Mouse (Mus musculus) heart, embryonic 14.5 days (tissue): ENCODE data around the gene Tiam1. TPM values are rescaled to one million over a fixed set of nuclear protein-coding genes. Genes with fewer than 3 reads are reported as not detected.

Experiments
- ATAC-seq: fragments of 200-750 bp; cut with Nextera tagmentation; 2 replicates; pipeline ENCODE4 v1.8.0; 2017; ENCODE audit warnings: low read depth, moderate TSS enrichment; ENCODE audit not compliant: insufficient number of reproducible peaks, insufficient read depth, low FRiP score
- H3K27ac ChIP-seq, 2 experiments: fragments of 200-500 bp in 1 of 2; fragments of 300-500 bp in 1 of 2; sonication (generic) in 1 of 2; replicated peaks in 1 of 2; 2 replicates each; pipeline ENCODE4 v1.5.1; 2012 to 2014; ENCODE audit warnings: low read depth in 2 of 2, low read length in 2 of 2, control low read depth in 1 of 2, mild to moderate bottlenecking in 1 of 2, mixed read lengths in 1 of 2; ENCODE audit not compliant: control insufficient read depth in 1 of 2, insufficient read depth in 1 of 2
- H3K27me3 ChIP-seq: fragments of 300-500 bp; sonication (generic); 2 replicates; pipeline ENCODE4 v1.6.1; 2014; ENCODE audit warnings: mild to moderate bottlenecking, low read length, control low read depth; ENCODE audit not compliant: control insufficient read depth, insufficient read depth
- H3K36me3 ChIP-seq: fragments of 300-500 bp; sonication (generic); 2 replicates; pipeline ENCODE4 v1.6.1; 2014; ENCODE audit warnings: mild to moderate bottlenecking, control low read depth, low read length, mixed read lengths; ENCODE audit not compliant: control insufficient read depth, insufficient read depth
- H3K4me1 ChIP-seq, 2 experiments: fragments of 200-500 bp in 1 of 2; fragments of 300-500 bp in 1 of 2; sonication (generic) in 1 of 2; 2 replicates each; pipeline ENCODE4 v1.6.1; 2012 to 2014; ENCODE audit warnings: low read length in 2 of 2, control low read depth in 1 of 2, mixed read lengths in 1 of 2; ENCODE audit not compliant: control insufficient read depth in 2 of 2, insufficient read depth in 2 of 2
- H3K4me2 ChIP-seq: fragments of 300-500 bp; sonication (generic); 2 replicates; pipeline ENCODE4 v1.6.1; 2014; ENCODE audit warnings: mild to moderate bottlenecking, low read length
- H3K4me3 ChIP-seq, 2 experiments: fragments of 200-500 bp in 1 of 2; fragments of 300-500 bp in 1 of 2; sonication (generic) in 1 of 2; 2 replicates each; pipeline ENCODE4 v1.5.1; 2012 to 2014; ENCODE audit warnings: low read length in 2 of 2, mild to moderate bottlenecking in 2 of 2, control low read depth in 1 of 2, low read depth in 1 of 2, moderate library complexity in 1 of 2; ENCODE audit not compliant: control insufficient read depth in 1 of 2, insufficient read depth in 1 of 2
- H3K9ac ChIP-seq: fragments of 300-500 bp; sonication (generic); 2 replicates; pipeline ENCODE4 v1.6.1; 2014; ENCODE audit warnings: mild to moderate bottlenecking, low read length
- H3K9me3 ChIP-seq: fragments of 300-500 bp; sonication (generic); 2 replicates; pipeline ENCODE4 v1.6.1; 2016; ENCODE audit warnings: low read length, control low read depth; ENCODE audit not compliant: control insufficient read depth
- WGBS: fragments of 180-500 bp; shearing (Covaris S2); extraction: QIAGEN DNeasy Blood & Tissue Kit; methylation state at CpG from one replicate; pipeline ENCODE4 v1.1.7; 2014; 5-methylcytosine and 5-hydroxymethylcytosine counted together
- polyA plus RNA-seq: library from polyadenylated mRNA; unstranded; fragments of >200 nt; fragmentation: Nextera tagmentation; extraction: Ambion mirVana; gene quantifications from 2 replicates; pipeline ENCODE4 v1.2.1, GENCODE M21; 2014

Tiam1 gene
- 12.0 and 12.6 TPM in 2 replicates for polyA plus RNA-seq

GRCm38 (mm10) chr16:90143760-90144516 lies at the start of gene Tiam1:
Tiam1 (minus strand) TSS chr16:90143769.
- H3K36me3 ChIP-seq: no peaks in the 10 kb centered on the region
- H3K9ac ChIP-seq: peak within 1 kb of the TSS; percentile 71
- no peaks in the 10 kb centered on the region for H3K27me3 ChIP-seq
- peak within 1 kb of the TSS; percentile 60 to 75 for H3K4me3 ChIP-seq
- WGBS: under 1% methylated on average over 64 of the region's 64 CpGs
- H3K9me3 ChIP-seq: no peaks in the 10 kb centered on the region
- H3K4me2 ChIP-seq: peak within 1 kb of the TSS; percentile 99
- ATAC-seq: peak; percentile 98
- peak within 1 kb of the TSS; percentile 63 to 68 for H3K27ac ChIP-seq
- peaks cover 7 to 15% of the 10 kb centered on the region in 2 experiments; a peak in 3 of 4 replicates for H3K4me1 ChIP-seq

DNA sequence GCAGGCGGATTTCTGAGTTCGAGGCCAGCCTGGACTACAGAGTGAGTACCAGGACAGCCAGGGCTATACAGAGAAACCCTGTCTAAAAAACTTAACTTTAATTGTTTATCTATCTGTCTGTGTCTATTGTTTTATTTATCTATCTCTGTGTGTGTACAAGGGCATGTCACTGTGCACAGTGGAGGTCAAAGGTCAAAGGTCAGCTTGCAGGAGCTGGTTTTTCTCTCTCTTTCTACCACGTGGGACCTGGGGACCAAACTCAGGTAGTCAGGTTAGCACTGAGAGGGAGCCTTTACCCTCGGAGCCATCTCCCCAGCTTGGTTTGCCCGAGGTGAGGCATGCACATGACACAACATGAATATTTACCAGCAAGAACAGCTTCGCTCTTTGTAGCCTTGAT lies 47.7 kb upstream of the Tiam1 start:
- Histone ChIP-seq H3K9ac (no peak overlapping the region), H3K4me1 (0 out of 4 replicates have a peak, but pooled peaks cover 0 to 2% of the 10 kb centered on the region in 2 experiments), H3K9me3 (no peaks in the 10 kb centered on the region), H3K27me3 (no peaks in the 10 kb centered on the region), H3K36me3 (no peaks in the 10 kb centered on the region), H3K4me2 (no peak overlapping the region), H3K4me3 (no peak overlapping the region), H3K27ac (no peak overlapping the region)
- ATAC-seq: no peak
- WGBS: 75% methylated on average over 6 of the region's 6 CpGs

GRCm38 (mm10) chr16:90187453-90187852 lies 43.9 kb upstream of the Tiam1 start:
- Histone ChIP-seq H3K4me1 (0 out of 4 replicates have a peak, but pooled peaks cover 0 to 2% of the 10 kb centered on the region in 2 experiments), H3K27me3 (no peaks in the 10 kb centered on the region), H3K27ac (no peak overlapping the region), H3K9me3 (no peaks in the 10 kb centered on the region), H3K4me3 (no peak overlapping the region), H3K9ac (no peak overlapping the region), H3K36me3 (no peaks in the 10 kb centered on the region), H3K4me2 (no peak overlapping the region)
- 28% methylated on average over 13 of the region's 13 CpGs for WGBS
- peak; percentile 49; the same call in 1 of the 2 replicates for ATAC-seq

GRCm38 (mm10) chr16:90185928-90186588 lies 42.5 kb upstream of the Tiam1 start:
- no peak for ATAC-seq

DNA sequence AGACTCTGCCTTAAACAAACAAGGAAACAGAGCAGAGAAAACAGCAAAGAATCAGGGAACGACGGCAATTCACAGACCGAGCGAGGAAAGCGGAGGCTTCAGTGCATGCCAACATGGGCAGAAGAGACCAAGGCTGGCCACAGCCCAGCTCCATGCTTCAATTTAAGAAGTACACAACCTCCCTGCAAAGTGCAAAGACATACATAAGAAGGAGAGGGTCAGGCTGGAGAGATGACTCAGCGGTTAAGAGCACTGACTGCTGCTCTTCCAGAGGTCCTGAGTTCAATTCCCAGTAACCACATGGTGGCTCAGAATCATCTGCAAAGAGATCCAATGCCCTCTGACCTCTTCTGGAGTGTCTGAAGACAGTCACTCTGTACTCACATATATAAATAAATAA lies 40.6 kb upstream of the Tiam1 start:
- H3K36me3 ChIP-seq: no peaks in the 10 kb centered on the region
- H3K9me3 ChIP-seq: no peaks in the 10 kb centered on the region
- no peak overlapping the region for H3K4me2 ChIP-seq
- ATAC-seq: no peak
- H3K4me1 ChIP-seq: 0 out of 4 replicates have a peak, but pooled peaks cover 0 to 2% of the 10 kb centered on the region in 2 experiments
- H3K4me3 ChIP-seq: no peak overlapping the region
- WGBS: 86% methylated on average over 6 of the region's 6 CpGs
- H3K27ac ChIP-seq: no peak overlapping the region
- no peak overlapping the region for H3K9ac ChIP-seq
- H3K27me3 ChIP-seq: no peaks in the 10 kb centered on the region

More at GRCm38 (mm10) chr16:90185928-90186588, 42.5 kb upstream of the Tiam1 start:
- Histone ChIP-seq H3K9ac (no peak overlapping the region), H3K27me3 (no peaks in the 10 kb centered on the region), H3K4me3 (no peak overlapping the region), H3K27ac (no peak overlapping the region), H3K36me3 (no peaks in the 10 kb centered on the region), H3K9me3 (no peaks in the 10 kb centered on the region), H3K4me2 (no peak overlapping the region), H3K4me1 (0 out of 4 replicates have a peak, but pooled peaks cover 0 to 2% of the 10 kb centered on the region in 2 experiments)
- 43% methylated on average over 8 of the region's 8 CpGs for WGBS

GRCm38 (mm10) chr16:90181673-90182072 lies 38.1 kb upstream of the Tiam1 start:
- H3K9ac ChIP-seq: no peak overlapping the region
- H3K4me2 ChIP-seq: no peak overlapping the region
- H3K4me3 ChIP-seq: no peak overlapping the region
- H3K4me1 ChIP-seq: peaks cover 0 to 5% of the 10 kb centered on the region in 2 experiments; a peak in 1 of 4 replicates
- H3K27ac ChIP-seq: no peak overlapping the region
- H3K9me3 ChIP-seq: no peaks in the 10 kb centered on the region
- WGBS: 83% methylated on average over 8 of the region's 8 CpGs
- no peak for ATAC-seq
- H3K36me3 ChIP-seq: no peaks in the 10 kb centered on the region
- no peaks in the 10 kb centered on the region for H3K27me3 ChIP-seq

GRCm38 (mm10) chr16:90180975-90181374 lies 37.4 kb upstream of the Tiam1 start:
- H3K27ac ChIP-seq: no peak overlapping the region
- H3K9me3 ChIP-seq: no peaks in the 10 kb centered on the region
- H3K4me1 ChIP-seq: peaks cover 0 to 10% of the 10 kb centered on the region in 2 experiments; a peak in 1 of 4 replicates
- 76% methylated on average over 6 of the region's 6 CpGs for WGBS
- no peak overlapping the region for H3K4me2 ChIP-seq
- no peaks in the 10 kb centered on the region for H3K27me3 ChIP-seq
- no peak overlapping the region for H3K4me3 ChIP-seq
- no peak overlapping the region for H3K9ac ChIP-seq
- H3K36me3 ChIP-seq: no peaks in the 10 kb centered on the region
- ATAC-seq: no peak
